In genomic region chr14:72711130-72711529, GRCm38 (mm10) we compare ENCODE assay signal across 8 mouse cellular contexts. TPM values are rescaled to one million over a fixed set of nuclear protein-coding genes. Genes with fewer than 3 reads are reported as not detected.
DNase-seq lines count a peak whose midpoint lies in the region; ATAC-seq and TF ChIP-seq lines count a peak whose summit lies in the region.

No protein-coding gene starts in this region.

- no peaks in the 10 kb centered on the region for H3K36me3 ChIP-seq in kidney, embryonic 15.5 days
- no peaks in the 10 kb centered on the region for H3K36me3 ChIP-seq in embryonic facial prominence, embryonic 11.5 days (replicated peaks; ENCODE audit: control insufficient read depth, insufficient read depth, low read depth, low read length)
- no peaks in the 10 kb centered on the region for H3K36me3 ChIP-seq in hindbrain, postnatal 0 days (ENCODE audit: insufficient read depth, low read length)
- H3K36me3 ChIP-seq in midbrain, postnatal 0 days (ENCODE audit: insufficient read depth, low read length): no peaks in the 10 kb centered on the region

- H3K4me2 ChIP-seq in kidney, embryonic 15.5 days: peak overlapping the region; percentile 82
- no peak overlapping the region for H3K4me2 ChIP-seq in embryonic facial prominence, embryonic 11.5 days (ENCODE audit: low read depth, low read length)
- H3K4me2 ChIP-seq in hindbrain, postnatal 0 days (ENCODE audit: low read depth, low read length): peak overlapping the region; percentile 70
- peak overlapping the region; percentile 45 for H3K4me2 ChIP-seq in midbrain, postnatal 0 days (ENCODE audit: low read depth, low read length, poor library complexity, severe bottlenecking)

- WGBS in kidney, embryonic 15.5 days: 17% methylated on average over 4 of the region's 4 CpGs
- WGBS in embryonic facial prominence, embryonic 11.5 days: 46% methylated on average over 4 of the region's 4 CpGs
- 48% methylated on average over 4 of the region's 4 CpGs for WGBS in hindbrain, postnatal 0 days
- 48% methylated on average over 4 of the region's 4 CpGs for WGBS in midbrain, postnatal 0 days

- TF ChIP-seq CTCF in hindbrain, postnatal 0 days (IDR thresholded peaks at IDR 0.05; ENCODE audit: low read depth): no peak
- no peak for TF ChIP-seq CTCF in midbrain, postnatal 0 days (IDR thresholded peaks at IDR 0.05)

- H3K4me3 ChIP-seq in kidney, embryonic 15.5 days (replicated peaks): peak overlapping the region; percentile 95
- H3K4me3 ChIP-seq in embryonic facial prominence, embryonic 11.5 days (ENCODE audit: low read depth, low read length): no peak overlapping the region
- peak overlapping the region; percentile 96 for H3K4me3 ChIP-seq in hindbrain, postnatal 0 days (ENCODE audit: low read length)
- H3K4me3 ChIP-seq in midbrain, postnatal 0 days (ENCODE audit: low read depth, low read length): peak overlapping the region; percentile 96; the same call in 1 of the 2 replicates

- H3K27ac ChIP-seq in kidney, embryonic 15.5 days: 0 out of 2 replicates have a peak overlapping the region, but pooled peaks have one; percentile 23
- no peak overlapping the region for H3K27ac ChIP-seq in embryonic facial prominence, embryonic 11.5 days (replicated peaks; ENCODE audit: low read depth, low read length)
- H3K27ac ChIP-seq in hindbrain, postnatal 0 days: no peak overlapping the region
- no peak overlapping the region for H3K27ac ChIP-seq in midbrain, postnatal 0 days (ENCODE audit: low read depth, low read length)

- H3K9ac ChIP-seq in kidney, embryonic 15.5 days: no peak overlapping the region
- H3K9ac ChIP-seq in embryonic facial prominence, embryonic 11.5 days (replicated peaks; ENCODE audit: low read length): no peak overlapping the region
- peak overlapping the region; percentile 95; the same call in 1 of the 2 replicates for H3K9ac ChIP-seq in hindbrain, postnatal 0 days (replicated peaks; ENCODE audit: low read length)
- no peak overlapping the region for H3K9ac ChIP-seq in midbrain, postnatal 0 days (replicated peaks; ENCODE audit: low read length, poor library complexity, severe bottlenecking)

- H3K27me3 ChIP-seq in kidney, embryonic 15.5 days: no peaks in the 10 kb centered on the region
- H3K27me3 ChIP-seq in embryonic facial prominence, embryonic 11.5 days (ENCODE audit: control insufficient read depth, insufficient read depth, low read length): peaks cover 5% of the 10 kb centered on the region; the same call in 1 of the 2 replicates
- no peaks in the 10 kb centered on the region for H3K27me3 ChIP-seq in hindbrain, postnatal 0 days (ENCODE audit: insufficient read depth, low read length)
- H3K27me3 ChIP-seq in midbrain, postnatal 0 days (ENCODE audit: insufficient read depth, low read length): 0 out of 2 replicates have a peak, but pooled peaks cover 5% of the 10 kb centered on the region

- H3K4me1 ChIP-seq in kidney, embryonic 15.5 days: peaks cover 23% of the 10 kb centered on the region
- no peaks in the 10 kb centered on the region for H3K4me1 ChIP-seq in embryonic facial prominence, embryonic 11.5 days (ENCODE audit: control insufficient read depth, insufficient read depth, low read length)
- 0 out of 2 replicates have a peak, but pooled peaks cover 3% of the 10 kb centered on the region for H3K4me1 ChIP-seq in hindbrain, postnatal 0 days (ENCODE audit: insufficient read depth, low read length)
- peaks cover 4% of the 10 kb centered on the region; the same call in 1 of the 2 replicates for H3K4me1 ChIP-seq in midbrain, postnatal 0 days (ENCODE audit: insufficient read depth, low read length)

- ATAC-seq in kidney, embryonic 15.5 days (replicated peaks; ENCODE audit: low FRiP score): no peak
- no peak for ATAC-seq in embryonic facial prominence, embryonic 11.5 days (replicated peaks; ENCODE audit: insufficient number of reproducible peaks, low FRiP score, low TSS enrichment, low read depth)
- no peak for ATAC-seq in hindbrain, postnatal 0 days
- no peak for ATAC-seq in midbrain, postnatal 0 days (ENCODE audit: low FRiP score)
- no peak for ATAC-seq in erythroid progenitor cell, adult 5-6 weeks (replicated peaks; ENCODE audit: low FRiP score, poor library complexity, severe bottlenecking)

- DNase-seq in kidney, adult 8-10 months: no peak
- DNase-seq in embryonic facial prominence, embryonic 11.5 days (ENCODE audit: low spot score): peak; percentile 19
- DNase-seq in hindbrain, postnatal 0 days (ENCODE audit: low spot score): no peak
- no peak for DNase-seq in midbrain, postnatal 0 days (ENCODE audit: low spot score)
- DNase-seq in right cerebral cortex, postnatal 14 days: no peak
- no peak for DNase-seq in T-cell, adult 2 months (ENCODE audit: low spot score)

- no peaks in the 10 kb centered on the region for H3K9me3 ChIP-seq in kidney, embryonic 15.5 days (replicated peaks)
- H3K9me3 ChIP-seq in embryonic facial prominence, embryonic 11.5 days (replicated peaks; ENCODE audit: control insufficient read depth, low read length): no peaks in the 10 kb centered on the region
- H3K9me3 ChIP-seq in hindbrain, postnatal 0 days (ENCODE audit: low read length): no peaks in the 10 kb centered on the region
- H3K9me3 ChIP-seq in midbrain, postnatal 0 days (ENCODE audit: low read length): no peaks in the 10 kb centered on the region

RNA-seq across cellular contexts. Expression of gene Fndc3a, which starts 1.3 kb away (rescaled TPM):
- 52.4 and 55.4 TPM in 2 replicates for polyA plus RNA-seq in kidney, embryonic 15.5 days (2015; fragmentation: Nextera tagmentation; extraction: Ambion mirVana)
- polyA plus RNA-seq in embryonic facial prominence, embryonic 11.5 days (2014; fragmentation: Nextera tagmentation; extraction: Ambion mirVana): 39.7 and 40.2 TPM in 2 replicates
- total RNA-seq in hindbrain, postnatal 0 days (2014; rRNA removed): 40.3 and 45.2 TPM in 2 replicates
- polyA plus RNA-seq in hindbrain, postnatal 0 days (2015; fragmentation: Nextera tagmentation; extraction: Ambion mirVana): 51.8 and 53.9 TPM in 2 replicates
- total RNA-seq in midbrain, postnatal 0 days (2014; rRNA removed): 46.6 and 66.2 TPM in 2 replicates
- polyA plus RNA-seq in midbrain, postnatal 0 days (2015; fragmentation: Nextera tagmentation; extraction: Ambion mirVana): 48.6 and 50.3 TPM in 2 replicates
- 7.6 and 21.4 TPM in 2 replicates for total RNA-seq in erythroid progenitor cell, adult 5-6 weeks (2015; ENCODE audit: low replicate concordance)
- 5.8 and 6.5 TPM in 2 replicates for total RNA-seq in erythroid progenitor cell, adult 5-6 weeks (2017; ENCODE audit: low replicate concordance)
